Mouse (Mus musculus): ENCODE measurements around the gene Dlx2.

- no peak for TF ChIP-seq CTCF (IDR thresholded peaks at IDR 0.05; ENCODE audit: low read depth, low read length)
- TF ChIP-seq GATA1 (IDR thresholded peaks at IDR 0.05; ENCODE audit: borderline replicate concordance, low read length), result no peak
- no peak for TF ChIP-seq POLR2AphosphoS5 (IDR thresholded peaks at IDR 0.05; ENCODE audit: insufficient replicate concordance, low read depth, low read length)
- no peak for TF ChIP-seq TAL1 (conservative IDR thresholded peaks at IDR 0.05; ENCODE audit: low read depth, low read length)
Observed at GRCm38 (mm10) chr2:71544391-71545285, 1.9 kb downstream of the Dlx2 start.
